Mouse (Mus musculus): ENCODE measurements at regions not wholly inside any gene's neighbourhood (a gene's known extent, or its start where the extent isn't known, plus 50 kb on each side); places are given as distances from the start of the nearest gene placed in this dataset.

DNA sequence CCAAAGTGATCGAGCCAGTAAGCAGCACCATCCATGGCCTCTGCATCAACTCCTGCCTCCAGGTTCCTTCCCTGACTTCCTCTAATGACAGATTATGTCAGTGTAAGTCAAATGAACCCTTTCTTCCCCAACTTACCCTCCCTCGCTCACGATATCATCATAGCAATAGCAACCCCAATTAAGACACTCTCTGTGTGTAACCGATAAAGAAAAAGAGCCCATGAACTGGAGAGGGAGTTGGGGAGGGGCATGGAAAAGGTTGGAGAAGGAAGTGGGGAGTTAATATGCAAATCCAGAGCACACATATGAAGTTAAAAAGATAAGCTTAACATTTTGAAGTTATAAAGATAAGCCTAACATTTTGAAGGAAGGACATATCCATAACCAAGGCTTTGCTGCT is 65.6 kb upstream of the Bach2 start (continued):
- TF ChIP-seq USF2 (IDR thresholded peaks at IDR 0.05; ENCODE audit: borderline replicate concordance in 1 of 2, insufficient read depth in 1 of 2, low read depth in 1 of 2, low read length in 2 of 2), result no peak
- TF ChIP-seq USF1 (IDR thresholded peaks at IDR 0.05; ENCODE audit: low read depth, low read length), result no peak

DNA sequence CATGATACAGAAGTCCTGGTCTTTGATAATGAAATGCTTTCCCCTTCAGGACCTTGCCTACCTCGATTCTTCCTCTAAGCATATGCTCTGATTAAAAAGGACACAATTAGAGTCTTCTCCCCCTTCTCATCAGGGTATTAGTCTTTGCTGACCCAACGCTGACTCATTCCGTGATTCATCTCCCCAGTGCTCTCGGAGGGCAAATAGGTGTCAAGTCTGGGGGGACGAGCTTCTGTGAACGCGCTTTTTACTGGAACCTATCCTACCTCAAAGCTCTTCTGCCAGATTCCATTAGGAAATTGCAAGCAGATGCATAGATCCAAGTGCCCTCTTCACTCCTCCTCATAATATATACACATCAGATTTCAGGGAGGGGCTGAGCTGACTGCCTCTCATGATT is 63.8 kb upstream of the Bach2 start:
- no peak for DNase-seq (ENCODE audit: low read depth, low spot score)
- Histone ChIP-seq H3K27ac (ENCODE audit: control insufficient read depth, low read depth, low read length) (no peak overlapping the region), H3K79me2 (ENCODE audit: control insufficient read depth, insufficient read depth, low read length, poor library complexity) (peaks cover 2% of the 10 kb centered on the region; the same call in 1 of the 2 replicates), H3K4me1 (ENCODE audit: control insufficient read depth in 1 of 2, insufficient read depth in 2 of 2, low read length in 2 of 2) (peaks cover 30 to 57% of the 10 kb centered on the region in 2 experiments), H3K9ac (ENCODE audit: control insufficient read depth, low read depth, low read length, poor library complexity, severe bottlenecking) (no peak overlapping the region), H3K36me3 (ENCODE audit: control insufficient read depth in 1 of 2, insufficient read depth in 2 of 2, low read length in 2 of 2) (peaks cover 0 to 40% of the 10 kb centered on the region in 2 experiments; a peak in 2 of 4 replicates), H3K4me3 (ENCODE audit: control insufficient read depth in 1 of 2, insufficient read depth in 1 of 2, low read depth in 2 of 2, low read length in 2 of 2) (no peak overlapping the region), H3K9me3 (replicated peaks; ENCODE audit: insufficient read depth, low read length) (no peaks in the 10 kb centered on the region), H3K27me3 (ENCODE audit: control insufficient read depth in 1 of 2, insufficient read depth in 2 of 2, low read length in 2 of 2) (no peaks in the 10 kb centered on the region)
- TF ChIP-seq JUND (IDR thresholded peaks at IDR 0.05; ENCODE audit: low read depth, low read length) (no peak), MEF2A (IDR thresholded peaks at IDR 0.05; ENCODE audit: extremely low read depth, insufficient replicate concordance, low read depth, low read length, poor library complexity, severe bottlenecking) (no peak), SIN3A (IDR thresholded peaks at IDR 0.05; ENCODE audit: low read length) (no peak), POLR2A (IDR thresholded peaks at IDR 0.05; ENCODE audit: control insufficient read depth in 1 of 2, insufficient read depth in 1 of 2, low read depth in 1 of 2, low read length in 2 of 2, poor library complexity in 1 of 2) (no peak)

DNA sequence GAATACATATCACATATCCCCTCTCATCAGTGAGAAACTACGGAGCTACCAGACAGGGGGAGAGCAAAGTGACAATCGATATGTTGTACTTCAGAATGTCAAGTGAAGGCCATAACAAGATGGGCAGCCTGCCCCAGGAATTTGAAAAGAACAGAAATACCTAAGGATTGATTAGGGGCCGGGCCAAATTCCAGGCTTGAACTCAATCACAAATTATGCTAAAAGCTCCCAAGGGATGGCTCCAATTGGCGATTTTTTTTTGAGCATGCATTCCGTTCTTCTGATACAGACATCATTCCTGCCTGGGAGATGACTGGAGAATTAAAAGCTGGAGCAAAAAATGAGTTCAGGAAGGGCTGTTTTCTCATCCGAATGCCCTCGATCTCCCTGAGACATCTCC is 63.4 kb upstream of the Bach2 start:
- Histone ChIP-seq H3K9ac (ENCODE audit: control insufficient read depth, low read depth, low read length, poor library complexity, severe bottlenecking) (no peak overlapping the region), H3K4me1 (ENCODE audit: control insufficient read depth in 1 of 2, insufficient read depth in 2 of 2, low read length in 2 of 2) (peaks cover 30 to 54% of the 10 kb centered on the region in 2 experiments), H3K27me3 (ENCODE audit: control insufficient read depth in 1 of 2, insufficient read depth in 2 of 2, low read length in 2 of 2) (no peaks in the 10 kb centered on the region), H3K27ac (ENCODE audit: control insufficient read depth, low read depth, low read length) (no peak overlapping the region), H3K4me3 (ENCODE audit: control insufficient read depth in 1 of 2, insufficient read depth in 1 of 2, low read depth in 2 of 2, low read length in 2 of 2) (no peak overlapping the region), H3K36me3 (ENCODE audit: control insufficient read depth in 1 of 2, insufficient read depth in 2 of 2, low read length in 2 of 2) (peaks cover 0 to 40% of the 10 kb centered on the region in 2 experiments; a peak in 2 of 4 replicates), H3K9me3 (replicated peaks; ENCODE audit: insufficient read depth, low read length) (no peaks in the 10 kb centered on the region), H3K79me2 (ENCODE audit: control insufficient read depth, insufficient read depth, low read length, poor library complexity) (no peaks in the 10 kb centered on the region)
- DNase-seq (ENCODE audit: low read depth, low spot score), result no peak
- no peak for TF ChIP-seq TAL1 (IDR thresholded peaks at IDR 0.05; ENCODE audit: low read length)
- TF ChIP-seq UBTF (IDR thresholded peaks at IDR 0.05; ENCODE audit: borderline replicate concordance, insufficient read depth, low read depth, low read length), result no peak
- no peak for TF ChIP-seq JUND (IDR thresholded peaks at IDR 0.05; ENCODE audit: low read depth, low read length)
- no peak for TF ChIP-seq MAZ (IDR thresholded peaks at IDR 0.05; ENCODE audit: low read depth, low read length)
- TF ChIP-seq POLR2AphosphoS2 (IDR thresholded peaks at IDR 0.05; ENCODE audit: low read length), result no peak
- TF ChIP-seq ZNF384 (IDR thresholded peaks at IDR 0.05; ENCODE audit: low read depth, low read length), result no peak
- no peak for TF ChIP-seq E2F4 (IDR thresholded peaks at IDR 0.05; ENCODE audit: borderline replicate concordance, low read depth, low read length)

Data from MEL (cell line).